ENCODE assay signal across 24 mouse cellular contexts in the genomic region with DNA sequence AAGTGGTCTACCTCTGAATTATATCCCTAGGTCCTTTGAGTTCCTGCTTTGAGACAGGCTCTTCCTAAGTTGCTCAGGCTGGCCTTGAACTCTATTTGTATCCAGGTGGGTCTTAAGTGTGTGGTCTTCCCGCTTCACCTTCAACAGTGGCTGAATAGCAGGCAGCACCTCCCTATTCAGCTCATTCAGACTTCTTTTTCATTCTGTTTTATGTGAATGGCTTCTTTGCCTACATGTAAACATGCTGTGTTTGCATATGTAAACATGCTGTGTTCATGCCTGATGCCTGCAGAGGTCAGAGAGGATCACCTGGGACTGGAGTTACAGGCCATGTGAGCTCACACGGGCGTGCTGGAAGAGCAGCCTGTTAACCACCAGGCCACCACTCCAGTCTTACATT.
"Had no signal": no experiment of that assay in that cellular context is flagged by ENCODE, and none has a peak within 500 bp of the region (broad histone marks: within the 10 kb centered on the region; RNA-seq: fewer than 3 reads in every experiment).

No protein-coding gene starts in this region.

- H3K4me3 ChIP-seq: layer of hippocampus, adult 2 months; limb, embryonic 10.5 days; limb, embryonic 13.5 days; liver, embryonic 12.5 days; liver, embryonic 15.5 days; neural tube, embryonic 12.5 days; neural tube, embryonic 15.5 days had no signal

- DNase-seq: kidney, adult 11 months; kidney, adult 9 months; kidney, postnatal 25 days; layer of hippocampus, adult 9-11 months; liver; lung, embryonic 14.5 days; lung, postnatal 14 days; lung, postnatal 4 days; midbrain, embryonic 14.5 days; right cerebral cortex, adult 18-20 months; right cerebral cortex, postnatal 25 days; spleen, adult 18-20 months; thymus, adult 2 months; thymus, postnatal 14 days; thymus, postnatal 4 days had no signal

- H3K9ac ChIP-seq: limb, embryonic 13.5 days; liver, embryonic 12.5 days; liver, embryonic 15.5 days; lung, embryonic 14.5 days; neural tube, embryonic 12.5 days; neural tube, embryonic 15.5 days had no signal

- H3K9me3 ChIP-seq: limb, embryonic 10.5 days; limb, embryonic 13.5 days; liver, embryonic 12.5 days; liver, embryonic 15.5 days; neural tube, embryonic 12.5 days; neural tube, embryonic 15.5 days had no signal

- H3K36me3 ChIP-seq: limb, embryonic 10.5 days; limb, embryonic 13.5 days; liver, embryonic 12.5 days; liver, embryonic 15.5 days; neural tube, embryonic 12.5 days; neural tube, embryonic 15.5 days had no signal

- H3K27me3 ChIP-seq: neural tube, embryonic 12.5 days; neural tube, embryonic 15.5 days had no signal

- ATAC-seq: liver, embryonic 12.5 days had no signal

- H3K27ac ChIP-seq: kidney, postnatal 0 days; layer of hippocampus, adult 2 months; limb, embryonic 10.5 days; limb, embryonic 13.5 days; liver, embryonic 12.5 days; liver, embryonic 15.5 days; neural tube, embryonic 12.5 days; neural tube, embryonic 15.5 days had no signal

- H3K4me2 ChIP-seq: limb, embryonic 13.5 days; liver, embryonic 12.5 days; liver, embryonic 15.5 days; lung, embryonic 14.5 days; midbrain, embryonic 11.5 days; neural tube, embryonic 12.5 days; neural tube, embryonic 15.5 days had no signal
